Mouse (Mus musculus) megakaryocyte, embryonic 14.5 days (primary cell): Measurements from ENCODE around the gene Tgfa. TPM values are rescaled to one million over a fixed set of nuclear protein-coding genes. Genes with fewer than 3 reads are reported as not detected.

Experiments used
- H3K27me3 ChIP-seq: replicated peaks from 2 replicates; pipeline ENCODE3; 2012; ENCODE audit warnings: inconsistent platforms
- H3K36me3 ChIP-seq: replicated peaks from 2 replicates; pipeline ENCODE3; 2012; ENCODE audit warnings: low read length, inconsistent platforms, mixed read lengths
- H3K4me1 ChIP-seq: 2 replicates; pipeline ENCODE4 v1.6.1; 2012; ENCODE audit warnings: inconsistent platforms
- H3K4me3 ChIP-seq: replicated peaks from 2 replicates; pipeline ENCODE3; 2012; ENCODE audit warnings: moderate library complexity, mild to moderate bottlenecking, inconsistent platforms
- H3K9me3 ChIP-seq: 2 replicates; pipeline ENCODE4 v1.6.1; 2012; ENCODE audit warnings: inconsistent platforms
- FLI1 ChIP-seq: IDR thresholded peaks from 2 replicates; pipeline ENCODE4 v1.6.1; 2012; ENCODE audit warnings: low read length, inconsistent platforms, mixed read lengths
- GATA1 ChIP-seq: IDR thresholded peaks from 3 replicates; pipeline ENCODE4 v1.6.1; 2012; ENCODE audit warnings: mixed read lengths, low read length, inconsistent platforms, borderline replicate concordance
- polyA plus RNA-seq: library from polyadenylated mRNA; stranded (reverse); fragments of >175 nt; gene quantifications from 2 replicates; pipeline ENCODE4 v1.2.3, GENCODE M21; 2012; ENCODE audit warnings: low replicate concordance; ENCODE audit not compliant: insufficient read depth

The Tgfa gene
- polyA plus RNA-seq, 1 experiment, result not detected

DNA sequence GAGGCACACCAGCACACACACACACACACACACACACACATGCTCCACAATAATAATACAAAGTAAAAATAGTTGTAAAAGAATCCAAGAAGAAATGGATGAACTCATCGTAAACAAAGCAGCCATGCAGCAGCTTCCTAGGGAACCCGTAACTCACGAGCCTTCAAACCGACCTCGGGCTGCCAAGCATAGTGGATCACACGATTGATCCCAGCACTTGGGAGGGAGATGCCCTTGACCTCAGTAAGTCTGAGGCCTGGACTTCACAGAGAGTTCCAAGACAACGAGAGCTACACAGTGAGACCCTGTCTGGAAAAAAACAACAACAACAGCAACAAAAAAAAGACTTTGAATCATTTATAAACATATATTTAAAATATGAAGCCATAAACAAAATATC lies 33.4 kb upstream of the Tgfa start:
- Histone ChIP-seq H3K4me3 (no peak overlapping the region), H3K9me3 (peaks cover 12% of the 10 kb centered on the region), H3K4me1 (peaks cover 5% of the 10 kb centered on the region; the same call in 1 of the 2 replicates), H3K36me3 (no peaks in the 10 kb centered on the region), H3K27me3 (peaks cover 21% of the 10 kb centered on the region)
- TF ChIP-seq GATA1 (no peak), FLI1 (no peak)

DNA sequence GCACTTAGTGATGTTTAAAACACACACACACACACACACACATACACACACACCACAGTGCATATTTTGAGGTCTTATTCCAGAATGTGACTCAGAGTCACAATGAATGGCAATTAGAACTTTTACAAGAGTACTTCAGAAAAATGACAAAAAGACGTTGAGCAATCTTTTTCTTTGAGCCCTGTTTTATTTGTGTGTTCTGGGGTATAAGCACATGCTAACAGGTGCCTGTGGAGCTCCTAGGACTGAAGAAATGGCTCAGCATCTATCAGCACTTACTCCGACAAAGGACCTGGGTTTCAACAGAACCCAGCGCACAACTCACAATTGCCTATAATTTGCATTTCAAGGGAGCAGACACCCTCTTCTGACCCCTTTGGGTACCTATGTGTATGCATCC lies 31.0 kb upstream of the Tgfa start:
- peaks cover 28% of the 10 kb centered on the region for H3K27me3 ChIP-seq
- H3K4me1 ChIP-seq, result no peaks in the 10 kb centered on the region

DNA sequence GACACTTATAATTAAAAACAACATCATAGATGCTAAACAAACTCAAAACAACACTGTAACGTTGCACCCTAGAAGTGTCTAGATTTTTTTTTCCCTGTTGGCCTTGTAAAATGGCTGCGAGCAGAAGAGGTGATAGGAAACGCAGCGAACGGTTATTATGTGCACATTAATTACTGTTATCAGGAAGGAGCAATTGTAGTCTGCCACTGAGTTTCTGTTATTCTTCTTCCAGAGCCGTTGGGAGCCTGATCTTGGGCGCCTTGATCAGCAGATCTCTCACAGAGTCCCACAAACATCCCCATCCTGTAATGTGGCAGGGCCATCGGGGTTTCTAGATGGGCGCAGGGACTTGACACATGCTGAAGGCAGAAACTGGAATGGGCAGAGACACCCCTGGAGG lies 28.6 kb upstream of the Tgfa start:
- TF ChIP-seq FLI1 (no peak), GATA1 (no peak)
- no peaks in the 10 kb centered on the region for H3K36me3 ChIP-seq
- no peak overlapping the region for H3K4me3 ChIP-seq
- no peaks in the 10 kb centered on the region for H3K9me3 ChIP-seq
- H3K4me1 ChIP-seq, result no peaks in the 10 kb centered on the region
- peaks cover 22% of the 10 kb centered on the region for H3K27me3 ChIP-seq

More for the DNA sequence above, 31.0 kb upstream of the Tgfa start:
- Histone ChIP-seq H3K4me3 (no peak overlapping the region), H3K36me3 (no peaks in the 10 kb centered on the region), H3K9me3 (no peaks in the 10 kb centered on the region)
- TF ChIP-seq FLI1 (no peak), GATA1 (no peak)

DNA sequence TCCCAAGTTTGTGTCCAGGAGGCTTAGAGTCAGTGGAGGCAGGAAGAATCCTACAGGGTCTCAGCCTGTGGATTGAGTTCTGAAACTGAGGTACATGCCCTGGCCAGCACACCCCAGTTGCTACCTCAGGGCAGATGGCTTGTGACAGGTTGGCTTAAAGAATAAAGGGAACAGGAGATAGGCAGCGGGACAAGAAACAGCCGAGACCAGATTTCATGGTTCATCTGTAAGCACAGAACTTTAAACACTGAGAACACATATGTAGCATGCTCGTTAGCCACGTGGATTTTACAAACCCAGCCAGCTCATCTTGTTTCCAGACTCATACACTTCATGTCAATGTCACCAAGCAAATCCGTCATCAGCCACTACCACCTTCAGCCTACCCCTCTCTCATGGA lies 27.2 kb upstream of the Tgfa start:
- Histone ChIP-seq H3K4me1 (no peaks in the 10 kb centered on the region), H3K36me3 (no peaks in the 10 kb centered on the region), H3K4me3 (no peak overlapping the region), H3K27me3 (peaks cover 22% of the 10 kb centered on the region), H3K9me3 (no peaks in the 10 kb centered on the region)
- no peak for TF ChIP-seq GATA1
- TF ChIP-seq FLI1, result no peak

DNA sequence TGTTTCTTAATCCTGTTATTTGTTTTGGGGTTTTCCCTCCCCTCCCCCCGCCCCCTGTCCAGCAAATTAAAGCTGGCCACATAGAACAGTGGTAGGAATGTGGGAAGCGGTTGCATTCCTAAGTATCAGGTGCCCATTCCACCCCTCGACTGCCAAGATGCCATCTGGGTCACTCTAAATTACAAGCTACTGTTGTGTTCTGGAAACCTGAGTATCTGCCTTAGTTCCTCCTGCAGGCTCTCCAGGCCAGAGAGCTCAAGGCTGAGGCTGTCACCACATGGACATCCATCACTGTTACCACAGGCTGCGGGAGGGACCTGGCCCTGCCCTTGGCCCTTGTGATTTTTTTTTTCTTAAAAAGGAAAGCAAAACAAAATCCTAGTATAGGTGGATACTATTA lies 25.9 kb upstream of the Tgfa start:
- TF ChIP-seq FLI1 (no peak), GATA1 (no peak)

DNA sequence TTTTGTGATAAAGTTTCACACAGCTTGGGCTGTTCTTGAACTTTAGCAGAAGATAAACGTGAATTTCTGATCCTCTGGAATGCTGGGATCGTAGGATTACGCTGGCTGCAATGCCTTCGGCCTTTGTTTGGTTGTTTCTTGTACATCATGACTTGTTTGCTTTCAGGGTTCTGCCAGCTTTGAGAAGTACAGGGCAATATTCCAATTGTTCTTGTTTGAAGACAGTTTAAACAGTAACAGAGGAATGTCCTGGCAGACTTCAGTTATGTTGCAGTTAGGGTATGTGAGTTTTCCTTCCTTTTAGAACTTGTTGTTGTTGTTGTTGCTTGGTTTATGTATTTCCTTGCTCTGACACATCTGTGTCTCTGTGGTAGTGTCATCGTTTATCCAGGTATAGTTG lies 18.8 kb upstream of the Tgfa start:
- no peak for TF ChIP-seq GATA1
- H3K4me1 ChIP-seq, result peaks cover 12% of the 10 kb centered on the region
- H3K4me3 ChIP-seq, result no peak overlapping the region
- no peaks in the 10 kb centered on the region for H3K9me3 ChIP-seq
- no peaks in the 10 kb centered on the region for H3K36me3 ChIP-seq
- H3K27me3 ChIP-seq, result peaks cover 27% of the 10 kb centered on the region

More for the DNA sequence above, 25.9 kb upstream of the Tgfa start:
- Histone ChIP-seq H3K27me3 (peaks cover 22% of the 10 kb centered on the region), H3K36me3 (no peaks in the 10 kb centered on the region), H3K4me3 (no peak overlapping the region), H3K9me3 (no peaks in the 10 kb centered on the region), H3K4me1 (no peaks in the 10 kb centered on the region)

DNA sequence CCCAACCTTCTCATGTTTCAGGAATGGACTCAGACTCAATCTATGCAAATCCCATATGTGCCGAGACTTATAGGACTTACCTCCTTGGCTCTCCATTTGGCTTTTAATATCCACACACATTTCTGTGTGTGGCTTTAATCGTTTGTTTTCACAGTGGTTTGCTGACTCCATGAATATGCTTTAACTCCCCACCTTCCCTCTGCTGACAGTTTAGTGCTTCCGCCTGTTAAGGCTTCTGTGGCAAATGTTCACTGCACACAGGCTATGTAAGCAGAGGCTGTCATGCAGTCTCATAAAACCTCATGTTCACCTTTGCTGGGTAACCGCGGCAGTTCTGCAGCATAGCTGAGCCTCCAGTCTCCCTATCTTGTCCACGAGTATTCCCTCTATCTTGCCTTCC lies 18.3 kb upstream of the Tgfa start:
- no peaks in the 10 kb centered on the region for H3K36me3 ChIP-seq
- no peaks in the 10 kb centered on the region for H3K9me3 ChIP-seq
- H3K4me1 ChIP-seq, result peaks cover 12% of the 10 kb centered on the region
- no peak for TF ChIP-seq GATA1
- TF ChIP-seq FLI1, result no peak
- no peak overlapping the region for H3K4me3 ChIP-seq
- peaks cover 29% of the 10 kb centered on the region for H3K27me3 ChIP-seq

DNA sequence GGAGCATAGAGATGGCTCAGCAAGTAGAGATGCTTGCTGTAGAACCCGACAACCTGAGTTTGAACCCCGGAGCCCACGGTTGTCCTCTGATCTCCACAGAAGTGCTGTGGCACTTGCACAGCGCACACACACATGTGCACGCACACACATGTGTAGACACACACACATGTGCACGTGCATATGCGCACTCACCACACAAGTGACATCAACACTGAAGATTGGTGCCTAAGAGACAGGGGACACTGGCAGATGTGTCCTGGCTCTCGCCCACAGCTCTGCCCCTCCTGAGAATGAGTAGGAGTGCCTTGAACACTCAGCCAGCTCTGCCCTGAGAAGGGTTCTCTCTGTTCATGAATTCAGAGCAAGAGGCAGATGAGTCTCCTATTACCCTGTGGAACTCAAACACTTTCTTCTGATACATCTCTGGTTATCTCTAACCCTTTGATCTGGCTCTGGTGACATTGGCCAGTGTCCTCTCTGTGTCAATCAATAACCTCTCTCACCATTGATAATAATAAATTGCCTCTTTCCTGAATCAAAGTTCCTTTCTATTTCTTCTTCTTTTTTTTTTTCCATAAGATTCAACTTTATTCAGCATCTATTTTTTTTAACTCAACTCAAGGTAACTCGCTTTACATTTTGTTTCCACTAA lies 17.6 kb upstream of the Tgfa start:
- Histone ChIP-seq H3K36me3 (no peaks in the 10 kb centered on the region), H3K4me3 (no peak overlapping the region), H3K4me1 (peaks cover 12% of the 10 kb centered on the region), H3K27me3 (peaks cover 36% of the 10 kb centered on the region), H3K9me3 (no peaks in the 10 kb centered on the region)
- TF ChIP-seq FLI1 (no peak), GATA1 (no peak)

DNA sequence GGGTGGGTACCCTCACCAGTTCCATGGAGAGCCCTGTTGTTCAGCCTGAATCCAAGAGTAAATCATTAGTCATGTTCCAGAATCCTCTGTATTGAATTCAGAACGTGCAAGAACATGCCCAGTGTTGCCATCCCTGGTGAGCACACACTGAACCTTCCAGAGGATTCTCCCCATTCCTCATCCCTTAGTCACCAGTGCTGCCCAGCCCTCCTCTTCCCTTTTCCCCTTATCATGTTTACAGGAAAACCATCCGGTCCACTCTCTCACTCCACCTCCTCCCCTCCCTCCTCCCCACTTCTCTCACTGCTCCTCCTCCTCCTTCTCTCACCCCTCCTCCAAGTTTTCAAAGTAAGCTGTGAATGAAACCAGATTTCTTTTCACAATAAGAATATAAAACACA lies 14.4 kb upstream of the Tgfa start:
- H3K4me3 ChIP-seq, result no peak overlapping the region
- H3K36me3 ChIP-seq, result no peaks in the 10 kb centered on the region
- peaks cover 12% of the 10 kb centered on the region for H3K4me1 ChIP-seq
- H3K27me3 ChIP-seq, result peaks cover 53% of the 10 kb centered on the region
- no peaks in the 10 kb centered on the region for H3K9me3 ChIP-seq
- TF ChIP-seq FLI1 (no peak), GATA1 (no peak)

DNA sequence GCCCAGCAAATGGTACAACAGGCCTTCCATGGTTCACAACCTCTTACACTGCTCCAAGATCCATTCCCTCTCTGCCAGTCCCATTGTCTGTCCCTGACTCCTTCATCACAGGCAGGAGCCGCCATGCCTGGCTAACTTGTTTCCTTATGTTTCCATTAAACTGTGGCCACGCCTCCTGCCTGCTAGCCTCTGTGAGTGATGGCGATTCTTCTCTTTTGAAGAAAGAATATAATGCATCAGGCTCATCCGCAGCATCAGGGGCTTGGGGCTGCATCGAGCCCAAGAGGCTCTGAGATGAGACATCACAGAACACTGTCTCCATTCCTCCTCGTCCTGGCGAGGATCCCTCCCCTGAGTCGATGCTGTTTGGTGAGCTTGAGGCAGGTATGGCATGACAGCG lies 13.0 kb upstream of the Tgfa start:
- H3K4me3 ChIP-seq, result no peak overlapping the region
- H3K4me1 ChIP-seq, result peaks cover 12% of the 10 kb centered on the region
- peaks cover 54% of the 10 kb centered on the region for H3K27me3 ChIP-seq
- TF ChIP-seq FLI1 (no peak), GATA1 (no peak)
- no peaks in the 10 kb centered on the region for H3K36me3 ChIP-seq
- no peaks in the 10 kb centered on the region for H3K9me3 ChIP-seq

DNA sequence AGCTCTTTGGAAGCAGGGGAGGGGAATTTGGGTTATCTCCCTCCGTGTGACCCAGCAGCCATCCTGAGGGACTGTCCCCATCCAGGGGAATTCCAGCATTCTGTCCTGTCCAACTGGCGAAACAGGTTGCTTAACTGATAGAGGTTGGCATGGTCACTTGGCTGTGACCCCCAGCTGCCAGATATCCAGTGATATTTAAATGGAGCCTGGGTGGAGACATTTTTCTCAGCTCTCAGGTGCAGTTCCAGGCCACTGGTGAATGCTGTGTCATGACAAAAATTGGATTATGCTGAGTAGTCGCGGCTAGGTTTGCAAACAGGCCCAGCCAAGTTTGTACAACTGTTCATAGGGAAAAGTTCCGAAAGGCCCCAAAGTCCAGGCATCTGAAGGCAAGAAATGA lies 12.4 kb upstream of the Tgfa start:
- Histone ChIP-seq H3K9me3 (peaks cover 4% of the 10 kb centered on the region), H3K4me1 (peaks cover 12% of the 10 kb centered on the region), H3K36me3 (no peaks in the 10 kb centered on the region), H3K4me3 (no peak overlapping the region), H3K27me3 (peaks cover 53% of the 10 kb centered on the region)
- TF ChIP-seq GATA1 (no peak), FLI1 (no peak)
